Mouse (Mus musculus): ENCODE data around the gene Vamp2. TPM values are rescaled to one million over a fixed set of nuclear protein-coding genes. Genes with fewer than 3 reads are reported as not detected.
A peak's percentile ranks its signal among the peaks of the same experiment; 100 is the strongest.
"Not testable (repeated sequence)": the region's sequence is repeated elsewhere in the genome, so short reads cannot be mapped to it uniquely, and the experiment has no call there.

Vamp2 gene
- polyA plus RNA-seq, 1 experiment from 2014 or later, result 85.0 TPM

DNA sequence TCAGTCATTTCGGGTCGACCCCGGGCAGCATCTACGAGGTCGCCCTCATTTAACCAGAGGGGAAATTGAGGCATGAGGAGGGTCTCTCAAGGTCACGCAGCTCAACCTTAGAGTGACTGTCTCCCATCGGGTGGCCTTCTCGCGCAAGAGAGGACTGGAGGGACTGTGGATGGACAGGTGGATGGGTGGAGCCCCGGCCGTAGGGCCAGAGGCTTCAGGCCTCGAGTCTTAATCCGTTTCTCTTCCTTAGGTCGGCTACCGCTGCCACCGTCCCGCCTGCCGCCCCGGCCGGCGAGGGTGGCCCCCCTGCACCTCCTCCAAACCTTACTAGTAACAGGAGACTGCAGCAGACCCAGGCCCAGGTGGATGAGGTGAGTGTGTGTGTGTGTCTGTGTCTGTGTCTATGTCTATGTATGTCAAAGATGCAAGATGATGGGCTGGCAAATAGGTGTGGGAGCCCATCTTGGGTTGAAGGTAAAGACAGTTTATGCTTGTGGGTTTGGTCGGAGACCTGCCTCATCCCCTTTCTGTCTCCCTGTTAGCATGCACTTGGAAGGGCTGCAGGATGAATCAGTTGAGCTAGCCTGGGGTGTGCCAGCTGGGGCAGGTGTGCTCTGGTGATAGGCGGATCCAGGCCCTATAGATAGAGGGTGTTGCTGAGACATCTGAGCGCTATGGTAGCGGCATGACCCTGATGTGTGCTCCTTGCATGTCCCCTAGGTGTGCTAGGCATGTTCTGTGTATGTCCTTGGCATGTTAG lies 746 bp downstream of the Vamp2 start:
- H3K4me2 ChIP-seq (replicated peaks), result peak overlapping the region; percentile 87
- 12% methylated on average over 25 of the region's 25 CpGs for WGBS
- H3K4me3 ChIP-seq, result peak overlapping the region; percentile 77
- no peaks in the 10 kb centered on the region for H3K27me3 ChIP-seq
- peak overlapping the region; percentile 98 for H3K9ac ChIP-seq
- peaks cover 20% of the 10 kb centered on the region for H3K36me3 ChIP-seq
- no peaks in the 10 kb centered on the region for H3K9me3 ChIP-seq
- H3K4me1 ChIP-seq, result peaks cover 23% of the 10 kb centered on the region
- H3K27ac ChIP-seq, result peak overlapping the region; percentile 89
- peak; percentile 26 for ATAC-seq (ENCODE audit: insufficient number of reproducible peaks, insufficient read depth, low FRiP score, low TSS enrichment)

DNA sequence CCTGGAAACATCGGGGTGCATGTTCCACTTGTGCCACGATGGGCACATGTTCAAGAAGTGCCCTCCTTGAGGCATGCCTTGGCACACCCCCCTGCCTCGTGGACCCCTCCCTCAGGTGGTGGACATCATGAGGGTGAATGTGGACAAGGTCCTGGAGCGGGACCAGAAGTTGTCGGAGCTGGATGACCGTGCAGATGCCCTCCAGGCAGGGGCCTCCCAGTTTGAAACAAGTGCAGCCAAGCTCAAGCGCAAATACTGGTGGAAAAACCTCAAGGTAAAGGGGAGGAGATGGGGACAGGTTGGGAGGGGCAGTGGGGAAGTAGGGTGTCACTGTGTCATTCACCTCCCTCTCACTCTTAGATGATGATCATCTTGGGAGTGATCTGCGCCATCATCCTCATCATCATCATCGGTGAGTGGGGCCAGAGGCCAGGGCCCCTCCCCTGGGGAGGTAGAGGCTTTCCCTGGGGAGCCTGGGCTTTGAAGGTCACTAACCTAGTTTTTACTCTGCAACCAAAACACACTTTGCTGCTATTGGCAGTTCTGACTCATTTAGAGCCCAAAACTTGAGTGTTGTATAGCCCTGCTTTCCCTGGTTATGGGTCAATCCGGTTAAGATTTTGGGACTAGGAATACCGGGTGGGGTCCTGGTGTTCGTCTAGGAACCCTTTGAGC lies 1.5 kb downstream of the Vamp2 start:
- peak overlapping the region; percentile 77 for H3K4me3 ChIP-seq
- no peaks in the 10 kb centered on the region for H3K27me3 ChIP-seq
- H3K36me3 ChIP-seq, result peaks cover 20% of the 10 kb centered on the region
- H3K4me2 ChIP-seq (replicated peaks), result peak overlapping the region; percentile 87
- ATAC-seq (ENCODE audit: insufficient number of reproducible peaks, insufficient read depth, low FRiP score, low TSS enrichment), result no peak
- H3K9me3 ChIP-seq, result no peaks in the 10 kb centered on the region
- WGBS, result 90% methylated on average over 12 of the region's 12 CpGs
- peaks cover 23% of the 10 kb centered on the region for H3K4me1 ChIP-seq
- H3K9ac ChIP-seq, result peak overlapping the region; percentile 98
- H3K27ac ChIP-seq, result no peak overlapping the region

DNA sequence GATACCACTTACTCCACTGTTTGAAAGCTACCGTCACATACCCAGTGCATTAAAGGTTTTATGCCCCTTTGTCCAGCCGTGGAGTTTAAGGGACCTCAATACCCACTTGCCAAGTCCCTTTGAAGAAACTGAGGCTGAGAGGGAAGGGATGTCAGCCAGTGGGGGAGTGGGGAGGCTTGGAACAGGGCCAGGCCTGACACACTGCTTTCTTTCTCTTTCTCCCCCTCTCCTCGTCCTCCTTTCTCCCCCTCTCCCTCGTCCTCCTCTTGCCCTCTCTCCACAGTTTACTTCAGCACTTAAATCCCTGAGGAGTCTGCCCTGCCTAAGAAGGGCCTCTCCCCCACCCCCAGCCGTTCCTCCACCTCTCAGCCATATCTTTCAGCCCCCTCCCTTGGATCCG lies 2.1 kb downstream of the Vamp2 start:
- H3K4me2 ChIP-seq (replicated peaks), result peak overlapping the region; percentile 8; the same call in 1 of the 2 replicates
- H3K27me3 ChIP-seq, result no peaks in the 10 kb centered on the region
- 0 out of 2 replicates have a peak overlapping the region, but pooled peaks have one; percentile 2 for H3K4me3 ChIP-seq
- H3K9me3 ChIP-seq, result no peaks in the 10 kb centered on the region
- 66% methylated on average over 6 of the region's 6 CpGs for WGBS
- ATAC-seq (ENCODE audit: insufficient number of reproducible peaks, insufficient read depth, low FRiP score, low TSS enrichment), result no peak
- 0 out of 2 replicates have a peak overlapping the region, but pooled peaks have one; percentile 98 for H3K9ac ChIP-seq
- H3K4me1 ChIP-seq, result peaks cover 23% of the 10 kb centered on the region
- H3K27ac ChIP-seq, result no peak overlapping the region
- H3K36me3 ChIP-seq, result peaks cover 20% of the 10 kb centered on the region

DNA sequence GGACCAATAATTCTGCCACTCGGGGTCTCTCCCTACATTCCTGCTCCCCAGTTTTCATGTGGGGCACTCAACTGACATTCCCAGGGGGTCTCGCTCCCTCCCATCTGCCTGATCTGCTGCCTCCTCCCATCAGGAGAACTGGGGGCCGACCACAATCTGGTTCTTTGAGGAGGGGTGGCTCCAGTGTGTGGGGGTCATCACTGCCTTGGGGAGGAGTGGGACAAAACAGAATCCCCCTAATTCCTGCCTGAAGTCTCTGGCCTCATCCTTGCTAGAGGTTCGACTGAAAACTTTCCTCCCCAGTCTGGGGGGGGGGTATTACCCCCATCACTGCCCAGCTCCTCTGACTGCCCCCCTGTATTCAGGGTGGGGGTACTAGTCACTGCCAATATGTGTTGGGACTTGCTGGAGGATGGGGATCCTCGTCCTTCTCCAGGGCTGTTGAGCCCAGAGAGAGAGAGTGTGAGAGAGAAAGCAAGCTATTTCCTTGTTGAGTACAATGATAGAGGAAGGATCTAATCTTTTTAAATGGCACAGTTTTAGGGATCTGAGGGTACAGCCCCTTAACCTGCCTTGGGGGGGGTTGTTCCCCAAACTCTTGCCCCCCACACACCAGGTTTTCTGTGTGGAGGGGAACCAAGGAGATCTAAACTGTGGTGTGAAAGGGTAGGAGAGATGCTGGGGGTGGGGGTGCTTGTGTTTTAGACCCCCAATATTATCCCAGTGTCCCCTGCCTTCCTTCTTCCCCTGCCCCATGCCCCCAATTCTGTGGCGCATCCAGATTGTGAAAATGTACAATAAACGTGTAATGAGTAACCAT lies 3.5 kb downstream of the Vamp2 start:
- Histone ChIP-seq H3K9me3 (no peaks in the 10 kb centered on the region), H3K9ac (no peak overlapping the region), H3K4me1 (peaks cover 31% of the 10 kb centered on the region), H3K4me3 (no peak overlapping the region), H3K27ac (no peak overlapping the region), H3K27me3 (no peaks in the 10 kb centered on the region), H3K4me2 (replicated peaks) (no peak overlapping the region), H3K36me3 (peaks cover 20% of the 10 kb centered on the region)
- WGBS, result 61% methylated on average over 7 of the region's 7 CpGs
- no peak for ATAC-seq (ENCODE audit: insufficient number of reproducible peaks, insufficient read depth, low FRiP score, low TSS enrichment)

DNA sequence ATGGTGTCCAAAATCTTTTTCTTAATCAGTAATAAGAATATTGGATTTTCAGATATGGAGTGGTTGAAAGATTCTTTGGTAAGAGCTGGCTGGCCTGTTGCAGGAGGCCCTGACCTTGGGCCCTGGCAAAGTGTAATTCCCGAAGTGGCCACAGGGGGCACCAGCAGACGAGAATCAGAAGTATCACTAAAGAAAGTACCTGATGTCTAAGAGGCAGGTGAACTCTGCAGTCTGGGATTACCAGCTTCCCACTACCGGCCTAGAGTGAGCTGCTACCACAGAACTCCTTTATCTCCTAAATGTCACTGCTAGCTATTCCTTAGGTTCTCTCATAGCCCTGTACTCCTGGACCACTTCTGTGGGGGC lies 4.1 kb downstream of the Vamp2 start:
- no peaks in the 10 kb centered on the region for H3K9me3 ChIP-seq
- no peaks in the 10 kb centered on the region for H3K27me3 ChIP-seq
- H3K9ac ChIP-seq, result no peak overlapping the region
- peaks cover 36% of the 10 kb centered on the region for H3K4me1 ChIP-seq
- H3K4me2 ChIP-seq (replicated peaks), result no peak overlapping the region
- H3K27ac ChIP-seq, result no peak overlapping the region
- H3K36me3 ChIP-seq, result peaks cover 20% of the 10 kb centered on the region
- H3K4me3 ChIP-seq, result no peak overlapping the region
- no peak for ATAC-seq (ENCODE audit: insufficient number of reproducible peaks, insufficient read depth, low FRiP score, low TSS enrichment)
- 7% methylated on average over 3 of the region's 3 CpGs for WGBS

DNA sequence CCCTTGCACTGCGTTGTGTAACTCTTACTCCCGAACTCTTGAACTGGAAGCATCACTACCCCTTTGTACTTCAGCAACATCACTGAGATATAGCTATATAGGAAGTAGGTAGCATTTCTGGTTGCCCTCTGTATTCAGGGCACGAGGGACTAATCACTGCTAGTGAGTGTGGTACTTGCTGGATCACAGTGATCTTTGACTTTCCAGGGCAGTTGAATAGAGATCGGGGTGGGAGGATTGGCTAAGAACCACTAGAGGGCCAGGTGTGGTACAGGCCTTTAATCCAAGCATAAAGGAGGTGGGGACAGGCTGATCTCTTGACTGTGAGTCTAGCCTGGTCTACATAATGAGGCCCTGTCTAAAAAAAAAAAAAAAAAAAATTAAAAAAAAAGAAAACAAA lies 4.6 kb downstream of the Vamp2 start:
- Histone ChIP-seq H3K4me1 (peaks cover 36% of the 10 kb centered on the region), H3K9me3 (no peaks in the 10 kb centered on the region), H3K27me3 (no peaks in the 10 kb centered on the region), H3K9ac (no peak overlapping the region), H3K27ac (no peak overlapping the region), H3K4me3 (no peak overlapping the region), H3K36me3 (peaks cover 20% of the 10 kb centered on the region), H3K4me2 (replicated peaks) (no peak overlapping the region)
- WGBS, result 94% methylated on average over 4 of the region's 4 CpGs
- ATAC-seq (ENCODE audit: insufficient number of reproducible peaks, insufficient read depth, low FRiP score, low TSS enrichment), result no peak

DNA sequence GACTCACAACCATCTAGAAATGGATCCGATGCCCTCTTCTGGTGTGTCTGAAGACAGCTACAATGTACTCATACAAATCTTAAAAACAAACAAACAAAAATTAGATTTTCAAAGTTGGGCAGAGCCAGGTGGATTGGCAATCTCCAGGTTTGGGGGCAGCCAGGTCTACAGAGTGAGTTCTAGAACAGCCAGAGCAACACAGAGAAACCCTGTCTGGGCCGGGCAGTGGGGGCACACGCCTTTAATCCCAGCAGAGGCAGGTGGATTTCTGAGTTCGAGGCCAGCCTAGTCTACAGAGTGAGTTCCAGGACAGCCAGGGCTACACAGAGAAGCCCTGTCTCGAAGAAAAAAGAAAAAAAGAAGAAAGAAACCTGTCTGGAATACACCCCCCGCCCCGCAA lies 5.6 kb downstream of the Vamp2 start:
- H3K9ac ChIP-seq; ATAC-seq (ENCODE audit: insufficient number of reproducible peaks, insufficient read depth, low FRiP score, low TSS enrichment); H3K4me2 ChIP-seq (replicated peaks); H3K9me3 ChIP-seq; H3K27me3 ChIP-seq; H3K4me3 ChIP-seq: not testable (repeated sequence)
- Histone ChIP-seq H3K4me1 (peaks cover 43% of the 10 kb centered on the region), H3K36me3 (peaks cover 20% of the 10 kb centered on the region), H3K27ac (0 out of 2 replicates have a peak overlapping the region, but pooled peaks have one; percentile 61)
- WGBS, result 81% methylated on average over 7 of the region's 7 CpGs

DNA sequence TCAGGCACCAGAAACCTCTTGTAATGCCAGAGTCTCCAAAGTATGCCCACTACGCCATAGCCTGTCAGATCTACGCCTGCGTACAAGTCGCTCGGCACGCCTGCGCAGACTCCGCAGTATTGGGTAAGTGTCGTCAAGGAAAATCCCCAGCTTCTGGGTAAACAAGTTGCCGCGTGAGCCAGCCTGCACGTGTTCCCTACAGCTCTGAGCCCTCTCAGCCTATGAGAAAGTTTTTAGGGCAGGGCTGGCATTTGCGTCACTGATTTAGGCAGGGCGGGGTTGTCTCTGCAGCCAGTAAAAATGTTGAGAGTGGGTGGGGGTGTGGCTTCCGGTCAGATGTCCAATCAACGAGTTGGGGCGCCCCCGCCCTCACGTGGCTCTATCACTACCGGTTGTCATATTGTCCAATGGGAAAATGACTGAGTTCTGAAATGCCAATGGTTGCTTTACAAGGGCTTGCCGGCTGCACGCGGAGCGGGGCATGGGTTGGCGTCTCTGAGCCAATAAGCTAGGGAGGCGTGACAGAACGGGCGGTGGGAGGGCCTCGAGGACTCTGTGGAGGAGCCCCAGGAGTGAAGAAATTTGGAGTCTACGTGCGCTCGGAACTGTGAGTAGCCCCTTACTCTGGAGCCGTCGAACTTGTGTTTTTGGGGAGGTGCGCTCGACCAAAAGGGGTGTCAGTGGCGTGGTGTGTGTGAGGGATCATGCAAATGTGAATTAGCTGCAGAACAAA lies 6.6 kb downstream of the Vamp2 start, which contains the start of gene Per1:
TSS of gene Per1 (plus strand) at position 521 of the 733 bp plus-strand sequence.
- peak; percentile 88 for ATAC-seq (ENCODE audit: insufficient number of reproducible peaks, insufficient read depth, low FRiP score, low TSS enrichment)
- H3K27ac ChIP-seq, result peak within 1 kb of the TSS; percentile 83
- WGBS, result under 1% methylated on average over 37 of the region's 37 CpGs
- peak within 1 kb of the TSS; percentile 63 for H3K9ac ChIP-seq
- no peaks in the 10 kb centered on the region for H3K9me3 ChIP-seq
- no peaks in the 10 kb centered on the region for H3K27me3 ChIP-seq
- H3K36me3 ChIP-seq, result peaks cover 18% of the 10 kb centered on the region
- H3K4me3 ChIP-seq, result peak within 1 kb of the TSS; percentile 57
- H3K4me1 ChIP-seq, result peaks cover 45% of the 10 kb centered on the region
- H3K4me2 ChIP-seq (replicated peaks), result peak within 1 kb of the TSS; percentile 81

- ATAC-seq (ENCODE audit: insufficient number of reproducible peaks, insufficient read depth, low FRiP score, low TSS enrichment), result no peak
- 3% methylated on average over 27 of the region's 27 CpGs for WGBS
These were observed 7.4 kb downstream of the Vamp2 start for GRCm38 (mm10) chr11:69095511-69096231.

GRCm38 (mm10) chr11:69096360-69096986 lies 8.2 kb downstream of the Vamp2 start:
- Histone ChIP-seq H3K27ac (peak overlapping the region; percentile 84), H3K4me2 (replicated peaks) (peak overlapping the region; percentile 81), H3K9me3 (no peaks in the 10 kb centered on the region), H3K36me3 (peaks cover 21% of the 10 kb centered on the region), H3K27me3 (no peaks in the 10 kb centered on the region), H3K4me3 (peak overlapping the region; percentile 57), H3K4me1 (peaks cover 44% of the 10 kb centered on the region), H3K9ac (no peak overlapping the region)
- ATAC-seq (ENCODE audit: insufficient number of reproducible peaks, insufficient read depth, low FRiP score, low TSS enrichment), result peak; percentile 1; the same call in 1 of the 2 replicates
- 12% methylated on average over 9 of the region's 9 CpGs for WGBS

More at GRCm38 (mm10) chr11:69095511-69096231, 7.4 kb downstream of the Vamp2 start:
- Histone ChIP-seq H3K4me2 (replicated peaks) (peak overlapping the region; percentile 81), H3K27me3 (no peaks in the 10 kb centered on the region), H3K9me3 (no peaks in the 10 kb centered on the region), H3K4me1 (peaks cover 44% of the 10 kb centered on the region), H3K27ac (peak overlapping the region; percentile 83), H3K36me3 (peaks cover 13% of the 10 kb centered on the region), H3K9ac (peak overlapping the region; percentile 63), H3K4me3 (peak overlapping the region; percentile 57)

Measured in embryonic facial prominence, embryonic 12.5 days (tissue).